Mouse (Mus musculus) intestine, embryonic 16.5 days (tissue): Measurements from ENCODE around the gene Dnajc8. TPM values are rescaled to one million over a fixed set of nuclear protein-coding genes. Genes with fewer than 3 reads are reported as not detected.

Experiments used
- ATAC-seq: fragments of 200-750 bp; cut with Nextera tagmentation; 2 replicates; pipeline ENCODE4 v1.8.0; 2017; ENCODE audit warnings: moderate TSS enrichment, moderate library complexity
- H3K27ac ChIP-seq: fragments of 300-500 bp; sonication (generic); 2 replicates; pipeline ENCODE4 v1.5.1; 2014; ENCODE audit warnings: mild to moderate bottlenecking, low read length
- H3K27me3 ChIP-seq: fragments of 300-500 bp; sonication (generic); replicated peaks from 2 replicates; pipeline ENCODE4 v1.6.1; 2014; ENCODE audit warnings: low read length, control low read depth, mixed read lengths; ENCODE audit not compliant: control insufficient read depth, insufficient read depth
- H3K36me3 ChIP-seq: fragments of 300-500 bp; sonication (generic); 2 replicates; pipeline ENCODE4 v1.6.1; 2014; ENCODE audit warnings: low read length, control low read depth; ENCODE audit not compliant: control insufficient read depth, insufficient read depth
- H3K4me1 ChIP-seq: fragments of 300-500 bp; sonication (generic); 2 replicates; pipeline ENCODE4 v1.6.1; 2014; ENCODE audit warnings: low read length, control low read depth, mixed read lengths; ENCODE audit not compliant: control insufficient read depth, insufficient read depth
- H3K4me2 ChIP-seq: fragments of 300-500 bp; sonication (generic); 2 replicates; pipeline ENCODE4 v1.6.1; 2014; ENCODE audit warnings: low read depth, low read length, control low read depth
- H3K4me3 ChIP-seq: fragments of 300-500 bp; sonication (generic); 2 replicates; pipeline ENCODE4 v1.5.1; 2014; ENCODE audit warnings: mild to moderate bottlenecking, low read length
- H3K9ac ChIP-seq: fragments of 300-500 bp; sonication (generic); 2 replicates; pipeline ENCODE4 v1.6.1; 2014; ENCODE audit warnings: low read depth, low read length
- H3K9me3 ChIP-seq: fragments of 300-500 bp; sonication (generic); 2 replicates; pipeline ENCODE4 v1.6.1; 2016; ENCODE audit warnings: low read length, control low read depth; ENCODE audit not compliant: control insufficient read depth
- WGBS: fragments of 180-500 bp; shearing (Covaris S2); extraction: QIAGEN DNeasy Blood & Tissue Kit; methylation state at CpG from one replicate; pipeline ENCODE4 v1.1.7; 2014; 5-methylcytosine and 5-hydroxymethylcytosine counted together
- polyA plus RNA-seq: library from polyadenylated mRNA; unstranded; fragments of >200 nt; fragmentation: Nextera tagmentation; extraction: Ambion mirVana; gene quantifications from 2 replicates; pipeline ENCODE4 v1.2.1, GENCODE M21; 2015

Gene Dnajc8
- polyA plus RNA-seq, result 140 and 150 TPM in 2 replicates

GRCm38 (mm10) chr4:132535406-132536121 is at the start of gene Dnajc8:
TSS of gene Dnajc8 (plus strand) at chr4:132535550.
- under 1% methylated on average over 60 of the region's 60 CpGs for WGBS
- peak; percentile 64 for ATAC-seq

GRCm38 (mm10) chr4:132488521-132488920 is 46.8 kb upstream of the Dnajc8 start:
- no peak overlapping the region for H3K4me3 ChIP-seq
- H3K9me3 ChIP-seq, result no peaks in the 10 kb centered on the region
- no peak overlapping the region for H3K9ac ChIP-seq
- H3K4me1 ChIP-seq, result no peaks in the 10 kb centered on the region
- no peak overlapping the region for H3K4me2 ChIP-seq
- H3K36me3 ChIP-seq, result no peaks in the 10 kb centered on the region
- H3K27ac ChIP-seq, result no peak overlapping the region
- no peaks in the 10 kb centered on the region for H3K27me3 ChIP-seq
- 72% methylated on average over 3 of the region's 3 CpGs for WGBS
- no peak for ATAC-seq

More at GRCm38 (mm10) chr4:132535406-132536121, at the start of gene Dnajc8:
- Histone ChIP-seq H3K36me3 (peaks cover under 1% of the 10 kb centered on the region; the same call in 1 of the 2 replicates), H3K4me2 (peak within 1 kb of the TSS; percentile 69), H3K9ac (peak within 1 kb of the TSS; percentile 97), H3K4me3 (peak within 1 kb of the TSS; percentile 99), H3K27me3 (no peaks in the 10 kb centered on the region), H3K27ac (peak within 1 kb of the TSS; percentile 90), H3K4me1 (peaks cover 28% of the 10 kb centered on the region), H3K9me3 (no peaks in the 10 kb centered on the region)

- Histone ChIP-seq H3K9me3 (no peaks in the 10 kb centered on the region), H3K9ac (no peak overlapping the region), H3K36me3 (no peaks in the 10 kb centered on the region), H3K27ac (no peak overlapping the region), H3K4me1 (no peaks in the 10 kb centered on the region), H3K27me3 (no peaks in the 10 kb centered on the region), H3K4me3 (no peak overlapping the region), H3K4me2 (no peak overlapping the region)
- no peak for ATAC-seq
- 73% methylated on average over 6 of the region's 6 CpGs for WGBS
Measured at GRCm38 (mm10) chr4:132488976-132489375, 46.4 kb upstream of the Dnajc8 start.

- Histone ChIP-seq H3K4me1 (no peaks in the 10 kb centered on the region), H3K9ac (no peak overlapping the region), H3K27me3 (no peaks in the 10 kb centered on the region), H3K36me3 (peaks cover 2% of the 10 kb centered on the region; the same call in 1 of the 2 replicates), H3K4me2 (no peak overlapping the region), H3K27ac (no peak overlapping the region), H3K9me3 (no peaks in the 10 kb centered on the region), H3K4me3 (no peak overlapping the region)
- WGBS, result 89% methylated on average over 15 of the region's 15 CpGs
- ATAC-seq, result no peak
Measured at GRCm38 (mm10) chr4:132490273-132491010, 44.9 kb upstream of the Dnajc8 start.

GRCm38 (mm10) chr4:132491057-132491456 is 44.3 kb upstream of the Dnajc8 start:
- no peak overlapping the region for H3K9ac ChIP-seq
- H3K27me3 ChIP-seq, result no peaks in the 10 kb centered on the region
- 91% methylated on average over 8 of the region's 8 CpGs for WGBS
- peaks cover 2% of the 10 kb centered on the region; the same call in 1 of the 2 replicates for H3K36me3 ChIP-seq
- no peak for ATAC-seq
- no peak overlapping the region for H3K4me3 ChIP-seq
- no peaks in the 10 kb centered on the region for H3K4me1 ChIP-seq
- no peak overlapping the region for H3K27ac ChIP-seq
- no peak overlapping the region for H3K4me2 ChIP-seq
- H3K9me3 ChIP-seq, result no peaks in the 10 kb centered on the region

- no peak overlapping the region for H3K4me2 ChIP-seq
- ATAC-seq, result no peak
- 80% methylated on average over 6 of the region's 6 CpGs for WGBS
Measured at GRCm38 (mm10) chr4:132491748-132492147, 43.6 kb upstream of the Dnajc8 start.

GRCm38 (mm10) chr4:132492178-132493060 is 42.9 kb upstream of the Dnajc8 start:
- 62% methylated on average over 10 of the region's 10 CpGs for WGBS
- ATAC-seq, result 0 out of 2 replicates have a peak, but pooled peaks have one; percentile 23
- Histone ChIP-seq H3K9me3 (no peaks in the 10 kb centered on the region), H3K27me3 (no peaks in the 10 kb centered on the region), H3K4me3 (no peak overlapping the region), H3K36me3 (peaks cover 7% of the 10 kb centered on the region; the same call in 1 of the 2 replicates), H3K27ac (no peak overlapping the region), H3K4me1 (no peaks in the 10 kb centered on the region), H3K9ac (no peak overlapping the region), H3K4me2 (no peak overlapping the region)

More at GRCm38 (mm10) chr4:132491748-132492147, 43.6 kb upstream of the Dnajc8 start:
- Histone ChIP-seq H3K9ac (no peak overlapping the region), H3K27ac (no peak overlapping the region), H3K27me3 (no peaks in the 10 kb centered on the region), H3K9me3 (no peaks in the 10 kb centered on the region), H3K4me3 (no peak overlapping the region), H3K36me3 (peaks cover 4% of the 10 kb centered on the region; the same call in 1 of the 2 replicates), H3K4me1 (no peaks in the 10 kb centered on the region)

- Histone ChIP-seq H3K4me3 (no peak overlapping the region), H3K9me3 (no peaks in the 10 kb centered on the region), H3K4me1 (no peaks in the 10 kb centered on the region), H3K36me3 (peaks cover 10% of the 10 kb centered on the region; the same call in 1 of the 2 replicates), H3K27me3 (no peaks in the 10 kb centered on the region), H3K4me2 (no peak overlapping the region), H3K9ac (no peak overlapping the region), H3K27ac (no peak overlapping the region)
- no peak for ATAC-seq
- 89% methylated on average over 20 of the region's 20 CpGs for WGBS
Measured at GRCm38 (mm10) chr4:132494271-132494918, 41.0 kb upstream of the Dnajc8 start.
